Mouse (Mus musculus): Measurements from ENCODE around the gene Tmem184b.

The Tmem184b gene

DNA sequence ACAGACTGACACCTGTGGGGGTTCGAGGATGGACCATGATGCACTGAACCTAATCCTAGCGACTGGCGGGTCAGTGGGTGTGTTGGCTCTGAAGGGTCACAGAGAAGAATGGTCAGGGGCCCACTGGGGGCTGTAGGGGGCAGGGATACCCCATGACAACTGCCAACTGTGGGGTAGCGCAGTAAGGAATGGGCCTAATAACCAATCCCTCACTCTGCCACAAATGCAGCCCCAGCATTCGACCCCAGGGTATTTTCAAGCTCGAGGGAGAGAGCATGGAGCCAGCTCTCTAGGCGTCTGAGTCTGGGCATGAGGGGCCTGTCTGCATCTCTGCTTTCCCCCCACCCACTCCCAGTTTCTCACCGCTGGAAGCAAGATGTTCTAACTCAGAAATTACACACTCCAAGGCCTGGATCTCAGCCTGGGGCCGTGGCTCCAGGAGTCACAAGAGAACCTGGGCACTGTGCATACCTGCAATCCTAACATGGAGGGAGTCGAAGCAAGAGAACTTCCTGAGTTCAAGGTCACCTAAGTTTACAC is 27.2 kb upstream of the Tmem184b start:
- peak in 1 of 2 experiments; percentile 24 for DNase-seq (ENCODE audit: low spot score in 2 of 2)

DNA sequence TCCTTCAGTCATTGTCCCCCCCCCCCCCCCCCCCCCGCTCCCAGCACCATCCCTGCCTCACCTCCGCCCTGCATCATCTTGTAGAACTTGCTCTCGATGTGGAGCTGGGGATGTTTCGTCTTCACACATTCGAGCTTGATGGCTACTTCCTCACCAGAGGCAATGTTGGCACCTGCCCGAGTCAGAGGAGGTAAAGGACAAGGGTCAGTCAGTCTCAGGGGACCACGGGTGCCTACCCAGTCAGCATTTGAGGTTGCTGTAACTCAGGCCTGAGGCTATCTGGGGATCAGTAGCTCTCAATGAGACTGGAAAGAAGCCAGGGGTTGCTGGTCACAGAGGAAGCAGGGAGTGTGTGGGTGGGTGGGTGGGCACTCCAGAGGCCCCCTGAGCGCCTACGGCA is 26.6 kb upstream of the Tmem184b start:
- no peak for DNase-seq (ENCODE audit: low spot score in 2 of 2)

DNA sequence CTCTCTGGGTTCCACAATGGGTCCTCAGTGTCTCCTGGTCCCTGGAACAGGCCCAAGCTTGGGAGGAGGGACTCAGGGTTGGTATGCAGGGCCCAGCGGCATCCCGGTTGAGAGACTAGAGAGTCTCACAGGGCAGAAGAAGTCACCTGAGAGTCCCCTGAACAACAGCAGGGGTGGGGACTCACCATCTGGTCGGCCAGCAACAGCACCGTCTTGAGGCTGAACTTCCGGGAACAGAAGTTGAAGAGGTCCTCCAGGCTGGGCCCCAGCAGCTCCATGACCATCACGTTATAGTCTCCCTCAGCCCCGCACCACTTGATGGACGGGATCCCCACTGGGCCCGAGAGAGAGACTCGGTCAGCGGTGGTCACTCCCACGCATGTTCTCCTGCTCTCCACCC is 26.2 kb upstream of the Tmem184b start:
- no peak for DNase-seq (ENCODE audit: low spot score in 2 of 2)

DNA sequence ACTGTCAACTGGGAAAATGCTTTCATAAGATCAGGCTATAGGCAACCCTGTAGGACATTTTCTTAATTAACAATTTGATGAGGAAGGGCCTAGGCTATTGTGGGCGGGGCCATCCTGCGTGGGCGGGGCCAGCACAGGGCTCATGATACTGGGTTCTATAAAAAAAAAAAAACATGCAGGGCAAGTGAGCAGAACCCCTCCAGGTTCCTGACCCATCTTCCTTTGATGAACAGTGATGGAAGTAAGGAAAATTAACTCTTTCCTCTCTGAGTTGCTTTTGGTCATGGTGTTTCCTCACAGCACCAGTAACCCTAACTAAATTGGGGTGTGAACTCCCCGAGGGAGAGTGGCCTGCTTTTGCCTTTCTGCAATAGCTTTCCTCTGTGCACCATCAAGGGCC is 25.2 kb upstream of the Tmem184b start:
- peak in 1 of 2 experiments; percentile 29 for DNase-seq (ENCODE audit: low spot score in 2 of 2)

DNA sequence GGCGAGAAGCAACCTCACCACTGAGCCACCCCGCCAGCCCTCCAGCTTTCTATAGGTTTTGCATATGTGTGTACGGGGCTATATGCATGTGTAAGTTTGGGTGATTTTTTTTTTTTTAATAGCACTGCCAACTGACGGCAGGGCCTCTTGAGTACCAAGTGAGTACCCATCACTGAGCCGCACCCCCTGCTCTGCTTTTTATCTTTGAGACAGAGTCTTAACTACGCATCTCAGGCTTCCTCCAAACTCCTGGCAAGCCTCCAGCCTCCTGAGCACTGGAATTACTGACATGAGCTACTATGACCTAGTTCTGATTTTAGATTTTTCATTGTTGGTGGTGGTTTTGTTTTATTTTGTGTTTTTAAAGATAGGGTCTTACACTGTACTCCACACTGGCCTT is 24.1 kb upstream of the Tmem184b start:
- DNase-seq (ENCODE audit: low spot score in 2 of 2) = peak in 1 of 2 experiments; percentile 60

DNA sequence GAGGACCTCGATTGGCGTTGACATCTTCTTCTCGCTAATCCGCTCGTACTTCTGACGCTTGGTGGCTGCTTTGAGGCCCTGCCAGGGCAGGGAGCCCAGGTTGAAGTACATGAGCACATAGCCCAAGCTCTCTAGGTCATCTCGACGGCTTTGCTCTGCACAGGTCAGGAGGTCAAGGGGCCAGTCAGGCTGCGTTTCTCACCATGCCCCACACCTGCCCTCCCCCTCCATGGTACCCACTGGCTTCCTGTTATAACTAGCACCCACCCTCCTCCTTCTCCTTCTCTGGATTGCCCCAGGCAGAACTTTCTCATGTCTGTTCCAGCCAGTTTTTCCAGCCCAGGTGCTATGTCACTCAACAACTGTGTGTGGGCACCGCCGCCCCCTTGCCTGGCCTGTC is 22.1 kb upstream of the Tmem184b start:
- no peak for DNase-seq (ENCODE audit: low spot score in 2 of 2)

DNA sequence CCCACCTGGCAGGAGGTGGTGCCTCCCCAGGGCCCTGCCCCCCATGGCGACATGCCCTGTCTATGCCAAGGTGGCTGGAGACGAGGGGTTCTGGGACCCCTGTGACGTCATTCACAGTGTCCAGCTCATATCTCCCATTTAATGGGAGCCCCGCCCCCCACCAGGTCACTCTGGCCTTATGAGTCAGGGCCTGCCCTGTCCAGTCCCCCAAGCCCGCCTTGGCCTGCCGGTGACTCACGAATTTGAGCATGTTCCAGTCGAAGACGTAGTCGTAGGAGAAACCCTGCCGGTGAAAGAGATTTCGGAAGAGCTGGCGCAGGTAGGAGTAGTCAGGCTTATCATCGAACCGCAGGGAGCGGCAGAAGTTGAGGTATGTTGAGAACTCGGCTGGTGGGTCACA is 21.2 kb upstream of the Tmem184b start:
- DNase-seq (ENCODE audit: low spot score in 2 of 2) = no peak

DNA sequence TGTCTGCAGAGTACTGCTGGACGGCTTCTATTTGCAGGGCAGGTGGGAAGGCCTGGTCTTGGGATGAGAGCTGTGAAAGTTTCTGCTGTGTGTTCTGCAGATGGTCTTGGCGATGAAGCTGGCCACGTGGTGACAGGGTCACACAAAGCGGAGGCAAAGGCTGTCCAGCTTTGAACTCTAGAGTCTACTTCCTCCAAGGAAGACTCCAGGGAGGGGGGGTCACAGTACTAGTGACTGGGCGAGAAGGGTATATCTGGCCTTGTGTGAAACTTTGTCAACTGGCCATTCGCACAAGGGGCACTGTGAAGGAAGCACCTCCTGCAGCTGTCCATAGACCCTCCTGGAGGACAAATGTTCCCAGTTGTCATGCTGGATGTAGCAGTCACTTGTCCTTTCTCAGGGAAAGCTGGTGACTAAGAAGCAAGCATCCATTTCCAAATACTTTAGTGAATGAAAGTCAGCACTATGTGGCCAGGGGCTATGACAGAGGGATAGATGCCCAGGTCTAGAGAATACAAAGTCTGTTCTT is 19.4 kb upstream of the Tmem184b start:
- DNase-seq (ENCODE audit: low spot score in 2 of 2) = no peak

DNA sequence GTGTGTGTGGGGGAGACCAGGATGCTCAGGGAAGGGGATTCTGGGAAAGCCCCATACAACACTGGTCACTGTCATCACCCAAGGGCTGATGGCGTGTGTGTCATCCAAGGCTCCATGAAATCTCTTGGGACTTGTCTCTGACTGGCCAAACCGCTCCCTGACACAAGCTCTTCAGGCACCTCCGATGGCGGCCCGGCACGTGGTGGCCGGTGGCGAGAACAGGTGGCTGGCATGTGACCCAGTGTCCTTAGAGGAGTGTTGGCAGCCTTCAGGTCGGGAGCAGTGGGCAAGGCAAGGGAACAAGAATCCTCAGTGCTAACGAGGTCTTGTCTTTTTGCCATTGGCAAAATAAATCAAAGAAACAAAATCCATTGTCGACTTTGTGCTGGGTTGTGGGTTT is 15.3 kb upstream of the Tmem184b start:
- DNase-seq (ENCODE audit: low spot score in 2 of 2) = no peak

DNA sequence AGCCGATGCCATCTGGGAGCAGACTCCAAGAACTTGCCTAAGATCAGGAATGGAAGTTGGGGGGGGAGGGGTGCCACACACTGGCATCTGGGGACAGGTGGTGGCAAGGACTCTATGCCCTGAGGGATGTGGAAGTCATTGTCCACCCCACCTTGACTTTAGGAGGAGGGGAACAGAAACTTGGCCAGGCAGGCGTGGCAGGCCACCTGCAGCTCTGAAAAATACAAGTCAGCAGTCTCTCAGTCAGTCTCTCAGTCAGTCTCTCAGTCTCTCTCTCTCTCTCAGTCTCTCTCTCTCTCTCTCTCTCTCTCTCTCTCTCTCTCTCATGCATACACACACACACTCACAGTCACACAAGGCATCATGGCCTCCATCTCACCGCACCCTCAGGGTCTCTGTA is 14.9 kb upstream of the Tmem184b start:
- DNase-seq (ENCODE audit: low spot score in 2 of 2) = no peak

DNA sequence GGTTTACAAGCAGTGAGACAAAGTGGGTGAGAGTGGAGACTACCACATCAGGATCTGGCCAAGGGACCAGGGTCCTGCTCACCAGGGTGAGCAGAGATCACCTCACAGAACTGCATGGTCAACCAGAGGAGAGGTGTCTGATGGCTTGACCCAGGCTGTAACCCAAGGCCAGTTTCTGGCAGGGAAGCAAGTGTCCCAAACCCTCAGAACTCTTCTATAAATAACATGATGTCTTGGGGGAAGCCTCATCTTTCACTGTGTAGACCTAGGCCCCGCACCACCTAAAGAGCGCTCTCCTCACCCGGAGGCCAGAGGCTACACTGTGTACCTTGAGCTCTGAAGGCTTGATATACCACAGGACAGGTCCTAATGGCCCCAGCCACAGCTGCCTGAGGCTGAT is 14.0 kb upstream of the Tmem184b start:
- no peak for DNase-seq (ENCODE audit: low spot score in 2 of 2)

DNA sequence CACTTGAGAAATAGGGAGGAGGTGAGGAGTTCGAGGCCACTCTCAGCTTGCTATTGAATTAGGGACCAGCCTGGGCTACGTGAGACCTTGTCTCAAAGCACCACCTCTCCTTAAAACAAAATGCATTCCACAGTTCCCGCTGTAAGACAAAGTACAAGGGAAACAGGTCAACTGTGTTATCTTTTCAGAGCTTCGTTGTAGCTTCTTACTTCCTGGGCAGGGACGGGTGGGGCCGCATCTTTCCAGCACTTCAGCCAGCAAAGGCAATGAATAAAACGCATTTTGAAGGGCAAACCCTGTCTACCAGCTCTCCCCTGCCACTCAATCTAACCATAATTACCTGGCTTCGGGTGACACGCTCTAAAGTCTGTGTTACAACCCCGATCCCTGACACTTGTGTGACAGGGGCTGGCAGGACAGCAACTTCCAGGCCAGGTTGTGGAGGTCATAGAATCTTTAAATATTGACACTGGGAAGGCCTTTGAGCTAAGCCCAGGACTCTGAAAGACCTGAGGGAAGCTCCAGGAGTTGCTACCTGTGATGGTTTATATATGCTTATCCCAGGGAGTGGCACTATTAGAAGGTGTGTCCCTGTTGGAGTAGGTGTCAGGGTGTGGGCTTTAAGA is 13.2 kb upstream of the Tmem184b start:
- DNase-seq (ENCODE audit: low spot score in 2 of 2) = no peak

DNA sequence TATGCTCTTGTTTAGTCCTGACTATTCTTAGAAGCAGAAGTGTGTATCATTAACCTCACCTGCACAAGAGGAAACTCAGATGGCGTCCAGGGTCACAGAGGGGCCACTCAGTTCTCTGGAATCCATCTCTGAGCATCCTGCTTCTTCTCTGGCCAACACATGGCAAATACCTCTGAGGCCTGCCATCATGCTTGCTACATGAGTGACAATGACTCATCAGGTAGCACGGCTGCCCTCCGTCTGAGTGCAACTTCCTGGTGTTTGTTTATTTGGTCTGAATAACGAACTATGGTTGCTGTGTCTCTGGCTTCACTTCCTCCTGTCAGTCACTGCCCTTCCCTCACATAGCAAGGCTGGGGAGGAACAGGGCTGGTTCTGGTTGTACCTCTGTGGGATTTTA is 11.1 kb upstream of the Tmem184b start:
- no peak for DNase-seq (ENCODE audit: low spot score in 2 of 2)

DNA sequence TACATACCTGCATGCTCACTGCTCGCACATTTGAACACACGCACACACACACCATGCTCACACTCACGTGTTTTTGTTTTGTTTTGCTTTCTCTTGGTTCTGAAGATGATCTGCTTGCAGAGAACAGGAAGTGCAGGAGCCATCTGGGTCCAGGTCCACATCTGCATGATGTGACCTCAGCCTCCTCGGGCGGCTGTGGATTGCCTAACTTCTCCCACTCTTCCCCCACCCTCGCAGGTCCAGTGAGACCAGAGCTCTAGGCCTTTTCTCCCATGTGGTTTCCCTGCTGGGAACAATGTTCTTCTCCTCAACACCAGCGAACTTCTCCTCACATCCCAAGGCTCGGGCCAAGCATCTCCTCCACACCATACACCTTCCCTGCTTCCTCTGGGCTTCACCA is 10.4 kb upstream of the Tmem184b start:
- DNase-seq (ENCODE audit: low spot score in 2 of 2) = no peak

DNA sequence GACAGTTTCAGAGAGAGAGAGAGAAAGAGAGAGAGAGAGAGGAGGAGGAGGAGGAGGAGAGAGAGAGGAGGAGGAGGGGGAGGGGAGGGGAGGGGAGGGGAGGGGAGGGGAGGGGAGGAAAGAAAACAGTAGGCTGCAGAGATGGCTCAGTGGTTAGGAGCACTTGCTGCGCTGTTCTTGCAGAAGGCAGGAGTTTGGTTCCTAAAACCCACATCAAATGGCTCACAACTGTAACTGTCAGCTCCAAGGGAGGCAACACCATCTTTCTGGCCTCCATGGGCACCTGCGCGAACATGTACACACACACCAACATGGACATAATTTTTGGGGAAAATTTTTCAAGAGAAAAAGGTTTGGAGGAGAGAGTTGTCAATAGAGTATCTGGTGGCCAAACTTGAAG is 9.8 kb upstream of the Tmem184b start:
- DNase-seq (ENCODE audit: low spot score in 2 of 2) = no peak

DNA sequence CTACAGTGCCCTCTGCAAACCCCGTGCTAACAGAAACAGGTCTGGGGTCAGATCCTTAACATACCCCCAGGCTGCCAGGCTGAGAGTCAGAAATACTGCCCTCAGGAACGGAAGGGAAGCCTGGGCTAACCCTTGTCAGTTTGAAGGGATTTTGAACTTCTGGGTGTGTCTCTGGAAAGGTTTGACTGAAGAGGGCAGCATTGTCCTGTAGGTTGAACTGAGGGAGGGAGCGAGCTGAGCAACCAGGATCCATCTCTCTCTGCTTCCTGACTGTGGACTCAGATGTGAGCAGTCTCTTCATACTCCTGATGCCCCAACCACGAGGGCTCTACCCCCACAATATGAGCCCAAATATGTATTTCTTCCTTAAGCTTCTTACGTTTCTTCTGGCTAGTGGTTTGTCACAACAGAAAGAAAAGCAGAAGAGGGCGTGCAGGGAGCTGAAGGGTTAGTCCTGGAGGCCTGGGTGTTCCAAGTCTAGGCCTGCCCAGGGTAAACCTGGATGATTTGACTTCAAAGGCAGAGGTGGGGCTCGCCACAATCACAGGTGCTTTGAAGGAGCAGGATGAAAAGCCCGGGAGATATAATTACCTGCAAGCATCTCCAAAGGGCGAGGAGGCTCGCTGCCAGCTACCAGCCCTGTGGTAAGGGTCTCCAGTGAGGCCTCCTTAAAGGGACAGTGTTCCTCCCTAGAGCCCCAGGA is 8.1 kb upstream of the Tmem184b start:
- DNase-seq (ENCODE audit: low spot score in 2 of 2) = no peak

DNA sequence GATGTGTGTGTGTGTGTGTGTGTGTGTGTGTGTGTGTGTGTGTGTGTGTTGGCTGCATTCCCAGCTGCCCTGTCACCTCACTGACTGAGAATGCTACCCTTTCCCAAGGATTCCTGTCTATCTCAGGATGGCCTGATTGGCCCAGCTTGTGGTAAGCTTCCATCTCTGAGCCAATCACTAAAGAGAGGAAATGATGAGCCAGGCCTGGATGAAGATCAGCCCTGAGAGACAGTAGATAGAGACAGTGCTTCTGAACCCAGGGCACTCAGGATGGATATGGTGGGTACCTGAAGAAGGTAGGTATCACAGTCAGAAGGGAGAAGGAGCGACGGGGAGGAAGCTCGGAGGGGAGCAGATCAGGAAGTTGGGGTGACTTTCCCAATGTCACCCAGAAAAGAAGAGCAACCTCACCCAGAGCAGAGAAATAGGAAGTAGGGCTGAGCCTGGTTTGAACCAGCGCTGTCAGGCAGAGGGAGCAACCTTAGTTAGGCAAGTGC is 5.8 kb upstream of the Tmem184b start:
- no peak for DNase-seq (ENCODE audit: low spot score in 2 of 2)

DNA sequence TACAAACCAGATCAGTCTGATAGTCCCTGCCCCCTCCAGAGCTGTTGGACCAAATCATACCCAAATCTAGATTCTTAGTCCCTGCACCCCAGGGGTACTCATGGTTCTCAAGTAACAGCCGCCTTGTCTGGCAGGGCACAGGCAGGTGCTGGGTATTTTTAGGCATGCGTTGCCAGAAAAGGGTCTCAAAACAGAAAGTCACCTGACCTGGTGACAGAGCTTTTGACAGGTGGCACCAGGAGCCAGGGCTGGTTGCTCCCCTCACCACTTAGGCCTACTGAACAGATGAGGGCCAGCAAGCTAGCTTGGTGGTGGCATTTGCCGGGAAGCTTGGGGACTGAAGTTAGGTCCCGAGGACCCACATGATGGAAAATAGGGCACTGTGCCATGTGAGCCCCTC is 3.2 kb upstream of the Tmem184b start:
- DNase-seq (ENCODE audit: low spot score in 2 of 2) = no peak

DNA sequence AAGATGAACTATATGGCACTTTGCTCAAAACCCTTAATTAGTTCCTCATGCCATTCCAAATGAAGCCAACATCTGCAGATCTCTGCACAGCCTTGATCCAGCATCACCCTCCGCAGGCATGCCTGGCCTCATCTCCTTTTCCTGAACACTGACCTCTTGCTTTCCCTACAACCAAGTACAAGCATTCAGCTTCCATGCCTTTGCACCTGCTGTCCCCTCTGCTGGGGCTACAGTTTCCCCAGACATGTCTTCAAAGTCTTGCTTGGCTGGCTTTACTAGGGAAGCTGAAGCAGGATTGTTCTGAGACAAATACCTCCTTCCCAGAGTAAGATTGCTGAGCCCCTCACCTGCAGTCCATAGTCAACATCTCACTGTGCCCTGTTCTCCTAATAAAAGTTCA is 908 bp upstream of the Tmem184b start:
- DNase-seq (ENCODE audit: low spot score in 2 of 2) = no peak

DNA sequence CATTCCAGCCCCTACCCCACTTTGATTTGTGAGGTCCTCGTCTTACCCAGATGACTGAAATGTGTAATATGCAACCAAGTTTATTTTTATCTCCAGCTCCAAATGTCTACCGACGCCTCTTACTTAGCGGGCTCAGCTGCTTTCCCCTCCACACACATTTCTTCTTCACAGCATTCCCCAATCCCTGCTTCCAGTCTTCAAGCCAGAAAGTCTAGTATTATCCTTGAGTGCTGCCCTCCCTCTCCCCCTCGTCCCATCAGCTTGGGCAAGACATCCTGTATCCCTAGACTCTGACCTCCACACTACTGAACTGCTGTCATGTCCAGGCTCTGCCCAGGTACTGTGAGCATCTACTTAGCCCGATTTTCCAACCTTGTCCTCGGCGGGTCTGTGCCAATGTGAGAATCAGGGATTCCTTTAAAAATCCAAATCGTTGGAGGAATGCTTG is 418 bp upstream of the Tmem184b start:
- peak; percentile 43 to 69 for DNase-seq (ENCODE audit: low spot score in 2 of 2)

DNA sequence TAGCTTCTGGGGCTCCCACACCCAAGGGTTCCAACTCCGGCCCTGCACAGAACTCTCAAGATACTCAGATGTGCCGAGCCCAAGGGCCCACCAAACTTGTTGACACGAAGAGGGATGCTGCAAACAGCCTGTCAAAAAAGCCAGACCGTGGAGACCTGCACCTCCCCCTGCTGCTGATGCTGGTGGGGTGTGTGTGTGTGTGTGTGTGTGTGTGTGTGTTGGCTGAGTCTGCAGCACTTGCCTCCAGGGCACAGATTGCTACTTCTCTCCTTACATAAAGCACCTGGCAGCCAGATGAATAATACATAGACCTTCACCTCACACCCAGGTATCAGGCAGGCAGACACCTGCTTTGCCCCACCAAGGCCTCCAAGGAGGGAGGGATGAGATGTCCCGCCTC is 1.2 kb downstream of the Tmem184b start:
- peak in 1 of 2 experiments; percentile 46 for DNase-seq (ENCODE audit: low spot score in 2 of 2)

DNA sequence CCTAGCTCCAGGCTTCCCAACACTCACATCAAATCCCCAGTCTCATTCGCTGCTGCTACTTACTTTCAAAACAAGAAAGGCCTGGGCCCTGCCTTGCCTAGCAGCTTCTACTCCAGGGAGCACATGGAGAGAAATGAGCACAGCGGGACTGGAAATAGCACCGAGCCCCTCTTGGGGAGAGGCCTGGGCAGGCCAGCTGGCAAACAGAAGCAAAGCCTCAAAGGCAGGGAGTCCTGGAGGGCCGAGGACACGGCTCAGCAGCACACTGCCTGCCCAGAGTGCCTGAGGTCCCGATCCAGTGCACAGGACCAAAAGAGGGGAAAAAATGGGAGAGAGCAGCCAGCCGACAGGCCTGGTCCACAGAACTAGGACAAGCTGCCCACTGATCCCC is 2.4 kb downstream of the Tmem184b start:
- peak in 1 of 2 experiments; percentile 50 for DNase-seq (ENCODE audit: low spot score in 2 of 2)

Data from right cerebral cortex, postnatal 10 days (tissue).